Mouse (Mus musculus) c-Kit-negative CD71-positive TER-119-positive erythroid progenitor cells, embryonic 14.5 days (primary cell): ENCODE results near the gene Ppib.
A peak's percentile ranks its signal among the peaks of the same experiment; 100 is the strongest.

Experiments
- DNase-seq: peaks from one replicate; pipeline ENCODE4 v3.0.0-alpha.2; 2013; ENCODE audit warnings: low read depth, low spot score

Gene Ppib

DNA sequence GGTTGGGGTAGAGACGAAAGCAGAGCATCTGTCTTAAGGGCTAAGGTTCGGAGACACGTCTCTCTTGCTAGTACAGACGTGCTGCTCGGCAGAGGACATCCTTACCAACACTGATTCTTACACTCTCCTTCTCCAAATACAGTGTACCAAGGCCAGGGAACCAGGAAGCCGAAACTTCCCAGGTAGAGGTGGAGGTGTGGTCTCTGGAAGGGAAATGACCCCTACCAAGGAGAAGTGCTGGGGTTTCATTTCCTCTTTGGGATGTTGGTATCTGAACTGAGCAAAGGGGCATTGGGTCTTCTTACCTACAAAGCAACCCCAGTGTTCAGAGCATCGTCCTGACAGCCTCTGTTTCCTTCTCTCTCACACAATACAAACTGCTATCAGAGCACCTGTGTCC is 12.7 kb downstream of the Ppib start:
- no peak for DNase-seq

DNA sequence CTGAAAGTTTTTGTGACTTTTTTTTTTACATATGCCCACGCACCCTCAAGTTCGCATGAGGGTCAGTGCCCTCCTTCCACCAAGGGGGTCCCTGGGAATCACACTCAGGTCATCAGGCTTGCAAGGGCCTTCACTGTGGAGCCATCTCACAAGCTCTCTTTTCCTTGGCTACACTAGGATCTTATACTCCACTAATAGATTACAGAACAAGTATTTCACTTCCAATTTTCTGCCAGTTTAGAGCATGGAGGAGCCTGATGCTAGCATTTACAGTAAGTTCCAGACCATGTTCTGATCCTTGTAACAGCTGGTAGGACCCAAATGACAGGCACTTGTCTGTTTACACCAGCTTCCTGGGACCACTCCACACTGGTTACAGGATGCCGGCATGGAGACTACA is 18.1 kb downstream of the Ppib start:
- no peak for DNase-seq

DNA sequence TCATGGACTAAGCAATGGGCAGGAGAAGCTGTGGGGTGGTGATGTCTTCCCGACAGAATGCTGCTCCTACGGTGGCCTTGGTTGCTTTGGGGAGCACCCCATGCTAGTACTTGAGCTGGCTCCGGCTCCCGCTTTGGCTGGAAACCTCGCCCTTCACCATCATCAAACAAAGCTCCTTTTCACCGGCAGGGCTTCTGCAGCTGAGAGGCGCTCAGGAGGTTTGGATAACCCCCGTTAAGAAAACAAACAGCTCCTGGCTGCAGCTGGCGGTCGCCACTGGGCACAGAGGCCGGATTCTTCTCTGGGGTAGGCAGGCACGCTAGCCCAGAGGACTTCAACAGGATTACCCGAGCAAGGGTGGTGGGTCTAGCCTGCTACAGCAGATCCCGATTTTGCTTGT is 18.5 kb downstream of the Ppib start:
- no peak for DNase-seq

DNA sequence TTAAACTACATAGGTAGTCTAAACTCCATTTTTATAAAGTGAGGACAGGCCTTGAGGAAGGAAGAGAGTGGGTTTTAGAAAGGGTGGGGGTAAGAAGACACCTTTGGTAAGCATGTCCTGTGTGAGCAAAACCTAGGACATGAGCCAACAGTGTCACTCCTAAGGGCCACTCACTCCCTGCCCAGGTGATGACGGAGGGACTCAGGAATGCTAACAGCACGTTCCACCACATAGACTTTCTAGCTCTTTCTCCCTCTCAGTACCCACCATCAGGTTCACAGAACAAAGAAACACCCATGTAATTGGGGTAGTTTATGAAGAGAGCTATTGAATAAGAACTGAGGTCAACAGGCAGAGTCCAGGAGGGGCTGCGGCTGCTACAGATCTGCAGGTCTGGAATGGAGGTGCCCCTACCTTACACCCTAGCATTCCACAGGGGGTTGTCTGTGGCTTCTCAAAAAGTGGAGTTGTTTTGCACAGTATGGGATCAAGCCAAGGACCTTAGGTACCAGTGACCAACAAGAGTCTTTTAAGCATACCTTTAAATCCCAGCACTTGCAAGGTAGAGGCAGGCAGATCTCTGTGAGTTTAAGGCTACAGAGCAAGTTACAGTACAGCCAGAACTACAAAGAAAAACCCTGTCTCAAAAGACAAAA is 20.9 kb downstream of the Ppib start:
- DNase-seq = no peak

GRCm38 (mm10) chr9:66081999-66082398 is 22.0 kb downstream of the Ppib start:
- no peak for DNase-seq

GRCm38 (mm10) chr9:66084171-66084570 is 24.1 kb downstream of the Ppib start:
- DNase-seq = no peak

DNA sequence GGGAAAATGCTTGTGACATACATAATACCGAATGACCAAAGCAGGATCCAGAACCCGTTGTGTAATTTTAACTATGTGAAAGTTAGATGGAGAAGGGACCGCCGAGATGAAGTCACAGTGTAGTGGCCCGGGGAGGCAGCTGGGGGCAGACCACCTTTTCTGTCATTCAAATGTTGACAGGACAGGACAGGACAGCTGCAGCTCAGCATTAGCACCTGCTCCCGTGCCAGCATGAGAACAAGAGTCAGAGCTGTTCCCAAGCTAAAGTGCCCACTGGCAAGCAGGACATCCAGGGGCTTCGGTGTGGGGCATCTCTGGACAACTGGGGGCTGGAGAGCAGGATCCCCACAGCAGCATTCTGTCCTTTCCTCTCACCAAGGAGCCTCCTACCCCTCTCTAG is 27.0 kb downstream of the Ppib start:
- DNase-seq = no peak

DNA sequence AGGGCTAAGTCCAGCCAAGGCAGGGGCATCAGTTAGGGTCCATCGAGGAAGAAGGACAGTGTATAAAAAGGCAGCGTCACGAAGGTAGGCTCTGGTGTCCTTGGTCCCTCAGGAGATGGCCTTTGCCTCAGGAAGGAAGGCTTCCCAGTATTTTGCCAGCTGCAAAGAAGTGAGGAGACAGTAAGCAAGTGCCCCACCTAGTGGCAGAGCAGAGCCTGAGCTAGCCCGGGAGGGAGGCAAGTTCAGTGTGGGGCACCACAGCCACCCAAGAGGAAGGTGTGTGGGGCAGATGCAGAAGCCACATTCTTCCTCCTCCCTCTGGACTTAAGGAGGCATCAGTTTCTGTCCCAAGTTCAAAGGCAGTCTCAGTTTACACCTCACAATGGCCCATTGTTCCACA is 28.4 kb downstream of the Ppib start:
- DNase-seq = peak; percentile 60

GRCm38 (mm10) chr9:66090593-66091244 is 30.7 kb downstream of the Ppib start:
- no peak for DNase-seq

- no peak for DNase-seq
Measured at GRCm38 (mm10) chr9:66091327-66092231, 31.6 kb downstream of the Ppib start.

DNA sequence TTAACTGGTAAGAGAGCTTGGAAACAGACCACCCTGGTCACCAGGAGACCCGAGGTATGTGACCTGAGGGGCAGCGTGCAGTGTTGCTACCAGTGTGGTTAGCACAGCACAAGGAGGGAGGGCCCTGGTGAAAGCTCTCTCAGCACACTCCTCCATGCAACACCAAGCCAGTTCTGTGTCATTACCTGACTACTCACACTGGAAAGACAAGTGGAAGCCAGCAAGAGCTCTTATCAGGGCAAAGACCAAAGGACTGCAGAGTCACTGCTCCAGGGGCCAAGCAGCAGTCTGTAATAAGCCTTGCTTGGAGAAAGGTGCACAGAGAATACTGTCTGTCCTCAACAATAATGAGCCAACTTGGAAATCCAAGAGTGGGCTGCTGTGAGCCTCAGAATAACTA is 32.6 kb downstream of the Ppib start:
- DNase-seq = no peak

- no peak for DNase-seq
Measured at GRCm38 (mm10) chr9:66101577-66101976, 41.6 kb downstream of the Ppib start.

DNA sequence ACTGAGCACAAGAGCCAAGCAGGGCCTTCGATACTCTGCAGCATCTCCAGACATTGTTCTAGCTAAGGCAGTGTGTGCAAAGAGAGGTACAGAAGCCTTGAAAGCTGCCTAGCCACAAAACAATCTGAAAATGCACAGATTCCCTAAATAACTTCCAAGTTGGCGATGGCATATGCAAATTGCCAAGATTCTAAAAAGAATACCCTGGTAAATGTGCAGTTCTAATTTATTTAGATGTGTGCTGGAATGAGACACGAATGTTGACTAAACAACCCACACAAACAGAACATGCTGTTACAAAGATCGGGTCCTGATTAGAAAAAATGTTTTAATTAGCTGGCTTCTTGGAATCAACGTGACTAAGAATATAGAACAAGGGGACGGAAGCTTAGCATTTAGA is 42.6 kb downstream of the Ppib start:
- no peak for DNase-seq

DNA sequence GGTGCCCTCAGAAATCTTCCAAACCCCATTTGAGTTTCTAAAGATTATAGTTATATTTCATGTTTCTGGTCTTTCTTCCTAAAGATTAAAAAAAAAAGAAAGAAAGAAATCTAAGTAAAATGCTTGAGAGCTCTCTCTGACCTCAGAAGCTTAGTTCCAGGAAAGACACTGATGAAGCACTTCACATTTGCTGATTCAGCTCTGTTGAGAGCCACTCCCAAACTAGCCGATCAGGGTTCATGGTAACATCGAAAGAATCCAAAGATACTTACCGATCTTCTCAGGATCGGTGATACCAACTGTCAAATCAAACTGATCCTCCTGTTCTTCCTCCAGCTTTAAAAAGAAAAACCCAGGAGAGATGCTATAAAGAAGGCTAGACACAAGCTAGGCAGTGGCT is 44.6 kb downstream of the Ppib start:
- DNase-seq = peak; percentile 60

- no peak for DNase-seq
Measured at GRCm38 (mm10) chr9:66105168-66105567, 45.1 kb downstream of the Ppib start.

DNA sequence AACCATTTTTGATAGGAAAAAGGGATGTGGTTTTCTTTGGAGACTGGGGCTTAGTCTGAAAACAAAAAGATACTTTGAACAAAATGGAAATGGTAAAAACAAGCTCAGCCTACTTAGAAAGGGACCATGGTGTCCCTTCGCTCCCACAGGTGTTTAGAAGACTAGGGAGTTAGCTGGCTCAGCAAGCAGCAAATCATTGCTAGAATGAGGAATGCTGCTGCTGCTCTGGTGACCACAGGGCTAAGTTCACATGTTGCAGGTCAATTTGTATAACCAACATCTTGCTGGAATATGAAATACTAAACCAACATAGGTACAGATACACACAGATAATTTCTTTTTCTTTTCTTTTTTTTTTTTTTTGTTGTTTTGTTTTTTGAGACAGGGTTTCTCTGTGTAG is 49.6 kb downstream of the Ppib start:
- DNase-seq = no peak

GRCm38 (mm10) chr9:66110126-66110525 is 50.1 kb downstream of the Ppib start:
- DNase-seq = no peak

DNA sequence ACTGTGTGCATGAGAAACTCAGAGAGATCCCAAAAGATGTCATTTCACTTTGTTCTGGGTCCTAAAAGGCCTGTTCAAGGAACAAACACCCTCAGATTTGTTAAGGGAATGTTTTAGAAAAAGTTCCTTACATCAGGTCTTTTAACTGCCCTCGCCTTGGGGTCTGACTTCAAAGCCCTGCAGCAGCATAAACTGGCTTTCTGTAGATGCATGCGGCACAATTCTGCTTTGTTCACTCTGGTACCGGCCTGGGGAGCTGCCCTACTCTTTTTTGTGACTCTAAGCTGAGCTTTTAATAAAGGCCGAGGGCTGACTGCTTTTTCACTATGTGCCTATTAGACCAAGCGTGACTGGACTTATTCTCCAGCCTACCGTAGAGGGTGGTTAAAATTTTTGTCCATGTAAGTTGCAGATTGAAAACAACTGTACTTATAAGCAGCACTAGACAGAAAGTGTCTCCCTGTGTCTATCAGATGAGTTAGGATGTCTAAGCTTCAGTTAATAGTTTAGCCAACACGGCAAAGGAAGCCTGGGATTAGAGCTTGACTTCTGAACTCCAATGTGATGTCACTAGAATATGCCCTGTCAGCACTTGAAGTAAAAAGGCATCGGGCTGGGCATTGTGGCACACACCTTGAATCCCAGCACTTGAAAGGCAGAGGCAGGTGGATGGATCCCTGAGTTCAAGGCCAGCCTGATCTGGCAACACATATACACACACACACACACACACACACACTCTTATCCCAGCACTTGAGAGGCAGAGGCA is 50.8 kb downstream of the Ppib start:
- no peak for DNase-seq

DNA sequence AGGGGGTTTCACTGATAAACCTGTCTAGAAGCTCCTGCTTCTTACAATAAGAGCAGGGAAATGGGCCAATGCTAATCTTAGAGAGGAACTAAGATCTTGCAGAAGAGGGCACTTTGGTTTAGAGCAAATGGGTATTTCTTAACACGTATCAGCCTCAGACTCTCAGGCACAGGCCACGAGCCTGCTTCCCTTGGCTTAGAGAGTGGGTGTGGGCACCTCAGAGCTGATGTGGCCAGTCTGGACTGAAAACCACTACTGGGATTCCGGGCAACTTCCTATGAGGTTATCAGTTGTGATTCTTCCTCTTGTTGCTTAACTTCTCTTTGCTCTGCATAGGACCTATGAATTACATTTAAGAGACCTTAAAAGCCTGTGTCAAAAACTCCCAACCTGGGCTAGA is 54.3 kb downstream of the Ppib start:
- DNase-seq = no peak
